Mouse (Mus musculus) heart, adult 18-20 months (tissue): ENCODE data around the gene Pdia2. TPM values are rescaled to one million over a fixed set of nuclear protein-coding genes. Genes with fewer than 3 reads are reported as not detected.
"Not testable (repeated sequence)": the region's sequence is repeated elsewhere in the genome, so short reads cannot be mapped to it uniquely, and the experiment has no call there.

Experiments
- DNase-seq, 2 experiments: peaks; one replicate each; pipeline ENCODE4 v3.0.0; 2021 to 2022; ENCODE audit warnings: mixed read lengths in 1 of 2
- total RNA-seq, 2 experiments: library from RNA; stranded (reverse); gene quantifications; 2 replicates each; pipeline ENCODE4 v1.2.3; 2021

The Pdia2 gene
- total RNA-seq, 2 experiments from 2014 or later = not detected

- no peak for DNase-seq
These were observed 2.2 kb upstream of the Pdia2 start for GRCm38 (mm10) chr17:26200831-26201705.

GRCm38 (mm10) chr17:26192481-26193190 is 6.3 kb downstream of the Pdia2 start:
- peak in 1 of 2 experiments; percentile 27 for DNase-seq

GRCm38 (mm10) chr17:26191486-26191885 is 7.4 kb downstream of the Pdia2 start:
- not testable (repeated sequence) for DNase-seq

GRCm38 (mm10) chr17:26188091-26188805 is 10.6 kb downstream of the Pdia2 start:
- no peak for DNase-seq

- no peak for DNase-seq
These were observed 11.3 kb downstream of the Pdia2 start for GRCm38 (mm10) chr17:26187592-26187991.

- no peak for DNase-seq
These were observed 17.7 kb downstream of the Pdia2 start for GRCm38 (mm10) chr17:26181179-26181578.

GRCm38 (mm10) chr17:26178611-26179010 is 20.3 kb downstream of the Pdia2 start:
- no peak for DNase-seq

GRCm38 (mm10) chr17:26175248-26175647 is 23.6 kb downstream of the Pdia2 start:
- not testable (repeated sequence) for DNase-seq

GRCm38 (mm10) chr17:26168039-26168438 is 30.8 kb downstream of the Pdia2 start:
- DNase-seq = peak; percentile 18 to 49

GRCm38 (mm10) chr17:26162736-26163135 is 36.2 kb downstream of the Pdia2 start:
- DNase-seq = no peak

GRCm38 (mm10) chr17:26151886-26152630 is 46.8 kb downstream of the Pdia2 start:
- no peak for DNase-seq

GRCm38 (mm10) chr17:26149056-26149455 is 49.8 kb downstream of the Pdia2 start:
- no peak for DNase-seq

Other genes starting within 250 kb of the Pdia2 start
- under 1 TPM; 0.32 to 0.57 TPM for gene A930017K11Rik, start 246.5 kb downstream of the Pdia2 start, total RNA-seq
- gene Capn15, start 213.3 kb downstream of the Pdia2 start, total RNA-seq = 1 to 10 TPM; 6.1 to 8.5 TPM
- 10 to 100 TPM; 30.6 to 30.7 TPM for gene Rab11fip3, start 129.5 kb downstream of the Pdia2 start, total RNA-seq
- gene Decr2, start 108.8 kb downstream of the Pdia2 start, total RNA-seq = 10 to 100 TPM; 11.9 to 12.8 TPM
- 1 to 10 TPM; 4.7 to 5.1 TPM for gene Nme4, start 103.5 kb downstream of the Pdia2 start, total RNA-seq
- 1 to 10 TPM; 5.0 to 6.7 TPM for gene Tmem8, start 85.8 kb downstream of the Pdia2 start, total RNA-seq
- gene Mrpl28, start 75.6 kb downstream of the Pdia2 start, total RNA-seq = 100 to 1,000 TPM; 165 to 179 TPM
- 10 to 100 TPM; 17.0 to 19.7 TPM for gene Axin1, start 60.4 kb downstream of the Pdia2 start, total RNA-seq
- gene Rgs11, start 3.9 kb upstream of the Pdia2 start, total RNA-seq = under 1 TPM; 0.15 to 0.77 TPM
- gene Arhgdig, start 8.7 kb upstream of the Pdia2 start, total RNA-seq = 1 to 10 TPM in 1 of 2 experiments, under 1 TPM in 1; 0.95 to 1.2 TPM
- gene Fam234a, start 45.2 kb upstream of the Pdia2 start, total RNA-seq = 100 to 1,000 TPM; 138 TPM
- 10 to 100 TPM; 12.2 to 16.6 TPM for gene Luc7l, start 53.8 kb upstream of the Pdia2 start, total RNA-seq
- gene Neurl1b, start 215.7 kb upstream of the Pdia2 start, total RNA-seq = 1 to 10 TPM; 5.6 to 5.9 TPM